Mouse (Mus musculus) testis, adult 2 months (tissue): ENCODE measurements around the gene Golt1a. TPM values are rescaled to one million over a fixed set of nuclear protein-coding genes. Genes with fewer than 3 reads are reported as not detected.

Experiments used
- H3K27ac ChIP-seq: fragments of 200-500 bp; 2 replicates; pipeline ENCODE4 v1.5.1; 2012; ENCODE audit warnings: low read depth, low read length; ENCODE audit not compliant: control insufficient read depth, insufficient read depth
- H3K27me3 ChIP-seq: fragments of 200-500 bp; 2 replicates; pipeline ENCODE4 v1.6.1; 2012; ENCODE audit warnings: mild to moderate bottlenecking, low read length, moderate library complexity; ENCODE audit not compliant: control insufficient read depth, insufficient read depth
- H3K36me3 ChIP-seq: fragments of 200-500 bp; 2 replicates; pipeline ENCODE4 v1.6.1; 2012; ENCODE audit warnings: mild to moderate bottlenecking, low read length; ENCODE audit not compliant: control insufficient read depth, insufficient read depth
- H3K4me1 ChIP-seq: fragments of 200-500 bp; 2 replicates; pipeline ENCODE4 v1.6.1; 2012; ENCODE audit warnings: low read length; ENCODE audit not compliant: control insufficient read depth, insufficient read depth
- H3K4me3 ChIP-seq: fragments of 200-500 bp; 2 replicates; pipeline ENCODE4 v1.5.1; 2012; ENCODE audit warnings: low read depth, mild to moderate bottlenecking, low read length, moderate library complexity, mixed read lengths; ENCODE audit not compliant: control insufficient read depth
- CTCF ChIP-seq: fragments of 200-500 bp; IDR thresholded peaks from 2 replicates; pipeline ENCODE4 v1.5.1; 2012; ENCODE audit warnings: low read depth, mild to moderate bottlenecking, inconsistent platforms, low read length, moderate library complexity; ENCODE audit not compliant: control insufficient read depth, insufficient read depth, insufficient replicate concordance
- POLR2A ChIP-seq: fragments of 200-500 bp; IDR thresholded peaks from 2 replicates; pipeline ENCODE4 v1.6.1; 2012; ENCODE audit warnings: low read depth, mild to moderate bottlenecking, inconsistent platforms, low read length, moderate library complexity; ENCODE audit not compliant: control insufficient read depth
- polyA plus RNA-seq: library from polyadenylated mRNA; depleted of rRNA; stranded (reverse); fragments of >200 nt; gene quantifications from 2 replicates; pipeline ENCODE4 v1.2.3, GENCODE M21; 2012

Golt1a gene
- polyA plus RNA-seq, 1 experiment = not detected

GRCm38 (mm10) chr1:133306842-133307241 is 2.8 kb upstream of the Golt1a start:
- H3K27ac ChIP-seq = no peak overlapping the region
- no peaks in the 10 kb centered on the region for H3K27me3 ChIP-seq
- H3K36me3 ChIP-seq = no peaks in the 10 kb centered on the region
- no peak overlapping the region for H3K4me3 ChIP-seq
- TF ChIP-seq POLR2A (no peak), CTCF (peak; percentile 82)
- no peaks in the 10 kb centered on the region; the same call in 1 of the 2 replicates for H3K4me1 ChIP-seq

GRCm38 (mm10) chr1:133307318-133307717 is 2.3 kb upstream of the Golt1a start:
- H3K27me3 ChIP-seq = no peaks in the 10 kb centered on the region
- no peaks in the 10 kb centered on the region for H3K36me3 ChIP-seq
- TF ChIP-seq POLR2A = no peak
- no peak; the same call in 1 of the 2 replicates for TF ChIP-seq CTCF
- no peaks in the 10 kb centered on the region; the same call in 1 of the 2 replicates for H3K4me1 ChIP-seq
- H3K27ac ChIP-seq = no peak overlapping the region
- no peak overlapping the region for H3K4me3 ChIP-seq

- Histone ChIP-seq H3K4me3 (no peak overlapping the region), H3K27me3 (no peaks in the 10 kb centered on the region), H3K27ac (no peak overlapping the region), H3K4me1 (no peaks in the 10 kb centered on the region; the same call in 1 of the 2 replicates), H3K36me3 (no peaks in the 10 kb centered on the region)
- TF ChIP-seq CTCF (0 out of 2 replicates have a peak, but pooled peaks have one; percentile 9), POLR2A (no peak)
Measured at GRCm38 (mm10) chr1:133311240-133311639, 1.6 kb downstream of the Golt1a start.

- Histone ChIP-seq H3K4me1 (no peaks in the 10 kb centered on the region; the same call in 1 of the 2 replicates), H3K36me3 (no peaks in the 10 kb centered on the region), H3K4me3 (no peak overlapping the region), H3K27ac (no peak overlapping the region), H3K27me3 (no peaks in the 10 kb centered on the region)
- TF ChIP-seq CTCF = no peak
- no peak for TF ChIP-seq POLR2A
Measured at GRCm38 (mm10) chr1:133311946-133312345, 2.3 kb downstream of the Golt1a start.

- Histone ChIP-seq H3K4me1 (no peaks in the 10 kb centered on the region), H3K4me3 (no peak overlapping the region), H3K27me3 (no peaks in the 10 kb centered on the region), H3K27ac (no peak overlapping the region), H3K36me3 (no peaks in the 10 kb centered on the region)
- TF ChIP-seq POLR2A (no peak), CTCF (peak; percentile 84; the same call in 1 of the 2 replicates)
Measured at GRCm38 (mm10) chr1:133314364-133314763, 4.8 kb downstream of the Golt1a start.

GRCm38 (mm10) chr1:133315775-133316174 is 6.2 kb downstream of the Golt1a start:
- no peak for TF ChIP-seq POLR2A
- no peak for TF ChIP-seq CTCF
- H3K27ac ChIP-seq = no peak overlapping the region
- H3K27me3 ChIP-seq = no peaks in the 10 kb centered on the region
- no peaks in the 10 kb centered on the region for H3K36me3 ChIP-seq
- no peaks in the 10 kb centered on the region for H3K4me1 ChIP-seq
- H3K4me3 ChIP-seq = no peak overlapping the region

- TF ChIP-seq CTCF (no peak), POLR2A (no peak)
- no peaks in the 10 kb centered on the region for H3K36me3 ChIP-seq
- no peaks in the 10 kb centered on the region for H3K27me3 ChIP-seq
- H3K4me1 ChIP-seq = no peaks in the 10 kb centered on the region
- no peak overlapping the region for H3K27ac ChIP-seq
- no peak overlapping the region for H3K4me3 ChIP-seq
Measured at GRCm38 (mm10) chr1:133316577-133316976, 7.0 kb downstream of the Golt1a start.

- Histone ChIP-seq H3K4me1 (no peaks in the 10 kb centered on the region), H3K27me3 (no peaks in the 10 kb centered on the region), H3K36me3 (no peaks in the 10 kb centered on the region), H3K4me3 (no peak overlapping the region), H3K27ac (no peak overlapping the region)
- TF ChIP-seq POLR2A (no peak), CTCF (no peak)
Measured at GRCm38 (mm10) chr1:133317149-133317548, 7.5 kb downstream of the Golt1a start.
